Mouse (Mus musculus): ENCODE measurements around the gene Pop7. TPM values are rescaled to one million over a fixed set of nuclear protein-coding genes. Genes with fewer than 3 reads are reported as not detected.

The Pop7 gene
- total and polyA plus RNA-seq, 2 experiments from 2014 or later, result 73.2 to 91.5 TPM

GRCm38 (mm10) chr5:137530075-137530474, 27.8 kb upstream of the Pop7 start:
- Histone ChIP-seq H3K36me3 (ENCODE audit: insufficient read depth, low read length) (peaks cover 43% of the 10 kb centered on the region), H3K27me3 (ENCODE audit: insufficient read depth, low read length) (no peaks in the 10 kb centered on the region), H3K4me1 (ENCODE audit: insufficient read depth, low read length) (no peaks in the 10 kb centered on the region; the same call in 1 of the 2 replicates), H3K27ac (ENCODE audit: low read depth, low read length) (peak overlapping the region; percentile 98), H3K9me3 (ENCODE audit: low read length) (no peaks in the 10 kb centered on the region), H3K4me3 (ENCODE audit: low read depth, low read length) (peak overlapping the region; percentile 83), H3K9ac (replicated peaks; ENCODE audit: low read length, poor library complexity, severe bottlenecking) (peak overlapping the region; percentile 95), H3K4me2 (ENCODE audit: low read depth, low read length, poor library complexity, severe bottlenecking) (peak overlapping the region; percentile 91)
- ATAC-seq (ENCODE audit: low FRiP score), result no peak
- DNase-seq (ENCODE audit: low spot score), result no peak
- TF ChIP-seq CTCF (IDR thresholded peaks at IDR 0.05), result no peak
- 71% methylated on average over 8 of the region's 8 CpGs for WGBS

- Histone ChIP-seq H3K27ac (ENCODE audit: low read depth, low read length) (peak overlapping the region; percentile 98), H3K27me3 (ENCODE audit: insufficient read depth, low read length) (no peaks in the 10 kb centered on the region), H3K9ac (replicated peaks; ENCODE audit: low read length, poor library complexity, severe bottlenecking) (peak overlapping the region; percentile 95; the same call in 1 of the 2 replicates), H3K4me2 (ENCODE audit: low read depth, low read length, poor library complexity, severe bottlenecking) (peak overlapping the region; percentile 91; the same call in 1 of the 2 replicates), H3K9me3 (ENCODE audit: low read length) (no peaks in the 10 kb centered on the region), H3K36me3 (ENCODE audit: insufficient read depth, low read length) (peaks cover 49% of the 10 kb centered on the region), H3K4me1 (ENCODE audit: insufficient read depth, low read length) (no peaks in the 10 kb centered on the region; the same call in 1 of the 2 replicates), H3K4me3 (ENCODE audit: low read depth, low read length) (peak overlapping the region; percentile 83)
- 65% methylated on average over 15 of the region's 15 CpGs for WGBS
- no peak for DNase-seq (ENCODE audit: low spot score)
- no peak for ATAC-seq (ENCODE audit: low FRiP score)
- TF ChIP-seq CTCF (IDR thresholded peaks at IDR 0.05), result no peak
Observed at GRCm38 (mm10) chr5:137529221-137529995, 27.1 kb upstream of the Pop7 start.

GRCm38 (mm10) chr5:137528247-137528968, 26.1 kb upstream of the Pop7 start:
- Histone ChIP-seq H3K4me2 (ENCODE audit: low read depth, low read length, poor library complexity, severe bottlenecking) (no peak overlapping the region), H3K4me3 (ENCODE audit: low read depth, low read length) (no peak overlapping the region), H3K36me3 (ENCODE audit: insufficient read depth, low read length) (peaks cover 59% of the 10 kb centered on the region), H3K27ac (ENCODE audit: low read depth, low read length) (peak overlapping the region; percentile 43; the same call in 1 of the 2 replicates), H3K4me1 (ENCODE audit: insufficient read depth, low read length) (no peaks in the 10 kb centered on the region; the same call in 1 of the 2 replicates), H3K9ac (replicated peaks; ENCODE audit: low read length, poor library complexity, severe bottlenecking) (no peak overlapping the region), H3K9me3 (ENCODE audit: low read length) (no peaks in the 10 kb centered on the region), H3K27me3 (ENCODE audit: insufficient read depth, low read length) (no peaks in the 10 kb centered on the region)
- DNase-seq (ENCODE audit: low spot score), result no peak
- 81% methylated on average over 22 of the region's 22 CpGs for WGBS
- no peak for TF ChIP-seq CTCF (IDR thresholded peaks at IDR 0.05)
- no peak for ATAC-seq (ENCODE audit: low FRiP score)

- H3K4me1 ChIP-seq (ENCODE audit: insufficient read depth, low read length), result no peaks in the 10 kb centered on the region; the same call in 1 of the 2 replicates
- TF ChIP-seq CTCF (IDR thresholded peaks at IDR 0.05), result no peak
- H3K36me3 ChIP-seq (ENCODE audit: insufficient read depth, low read length), result peaks cover 69% of the 10 kb centered on the region
- no peaks in the 10 kb centered on the region for H3K27me3 ChIP-seq (ENCODE audit: insufficient read depth, low read length)
- DNase-seq (ENCODE audit: low spot score) (no peak), ATAC-seq (ENCODE audit: low FRiP score) (no peak)
- no peaks in the 10 kb centered on the region for H3K9me3 ChIP-seq (ENCODE audit: low read length)
- H3K4me3 ChIP-seq (ENCODE audit: low read depth, low read length), result no peak overlapping the region
- no peak overlapping the region for H3K9ac ChIP-seq (replicated peaks; ENCODE audit: low read length, poor library complexity, severe bottlenecking)
- peak overlapping the region; percentile 43; the same call in 1 of the 2 replicates for H3K27ac ChIP-seq (ENCODE audit: low read depth, low read length)
- WGBS, result 23% methylated on average over 1 of the region's 1 CpGs
- no peak overlapping the region for H3K4me2 ChIP-seq (ENCODE audit: low read depth, low read length, poor library complexity, severe bottlenecking)
Observed at GRCm38 (mm10) chr5:137527413-137527812, 25.1 kb upstream of the Pop7 start.

- ATAC-seq (ENCODE audit: low FRiP score), result no peak
- H3K27ac ChIP-seq (ENCODE audit: low read depth, low read length), result peak overlapping the region; percentile 62; the same call in 1 of the 2 replicates
- no peak overlapping the region for H3K4me3 ChIP-seq (ENCODE audit: low read depth, low read length)
- TF ChIP-seq CTCF (IDR thresholded peaks at IDR 0.05), result 0 out of 2 replicates have a peak, but pooled peaks have one; percentile 13
- WGBS, result 32% methylated on average over 16 of the region's 16 CpGs
- H3K27me3 ChIP-seq (ENCODE audit: insufficient read depth, low read length), result no peaks in the 10 kb centered on the region
- no peak overlapping the region for H3K4me2 ChIP-seq (ENCODE audit: low read depth, low read length, poor library complexity, severe bottlenecking)
- H3K36me3 ChIP-seq (ENCODE audit: insufficient read depth, low read length), result peaks cover 79% of the 10 kb centered on the region
- DNase-seq (ENCODE audit: low spot score), result peak; percentile 61
- H3K4me1 ChIP-seq (ENCODE audit: insufficient read depth, low read length), result no peaks in the 10 kb centered on the region; the same call in 1 of the 2 replicates
- no peaks in the 10 kb centered on the region for H3K9me3 ChIP-seq (ENCODE audit: low read length)
- no peak overlapping the region; the same call in 1 of the 2 replicates for H3K9ac ChIP-seq (replicated peaks; ENCODE audit: low read length, poor library complexity, severe bottlenecking)
Observed at GRCm38 (mm10) chr5:137526192-137526936, 24.0 kb upstream of the Pop7 start.

Measured in midbrain, postnatal 0 days (tissue).